Mouse (Mus musculus) 3134 (cell line): ENCODE data around the gene Ankrd65.

Experiments
- DNase-seq: peaks from one replicate; pipeline ENCODE4 v3.0.0-alpha.2; 2011; ENCODE audit warnings: low spot score; ENCODE audit not compliant: insufficient read length; ENCODE audit errors: extremely low read depth

Gene Ankrd65

GRCm38 (mm10) chr4:155846871-155847578, 56.8 kb downstream of the Ankrd65 start, which contains the start of gene Dvl1:
Gene Dvl1, plus strand, starts transcription at chr4:155847402.
- peak; percentile 84 for DNase-seq

- peak; percentile 51 for DNase-seq
These were observed 57.5 kb downstream of the Ankrd65 start for GRCm38 (mm10) chr4:155847591-155848352.

GRCm38 (mm10) chr4:155848434-155849095, 58.3 kb downstream of the Ankrd65 start:
- no peak for DNase-seq
